Mouse (Mus musculus) forebrain, postnatal 0 days (tissue): ENCODE measurements at regions not wholly inside any gene's neighbourhood (a gene's known extent, or its start where the extent isn't known, plus 50 kb on each side); places are given as distances from the start of the nearest gene placed in this dataset.

Experiments
- ATAC-seq: fragments of 200-750 bp; cut with Nextera tagmentation; 2 replicates; pipeline ENCODE4 v1.8.0; 2017; ENCODE audit warnings: mild to moderate bottlenecking, moderate library complexity
- DNase-seq: peaks from one replicate; pipeline ENCODE4 v3.0.0-alpha.2; 2015
- H3K27ac ChIP-seq: fragments of 300-500 bp; sonication (generic); 2 replicates; pipeline ENCODE4 v1.5.1; 2014; ENCODE audit warnings: low read depth, mild to moderate bottlenecking, antibody characterized with exemption, low read length, moderate library complexity, mixed read lengths
- H3K27me3 ChIP-seq: fragments of 300-500 bp; sonication (generic); 2 replicates; pipeline ENCODE4 v1.6.1; 2014; ENCODE audit warnings: mild to moderate bottlenecking, low read length, mixed read lengths; ENCODE audit not compliant: insufficient read depth
- H3K36me3 ChIP-seq: fragments of 300-500 bp; sonication (generic); 2 replicates; pipeline ENCODE4 v1.6.1; 2014; ENCODE audit warnings: mild to moderate bottlenecking, moderate library complexity; ENCODE audit not compliant: insufficient read depth
- H3K4me1 ChIP-seq: fragments of 300-500 bp; sonication (generic); 2 replicates; pipeline ENCODE4 v1.6.1; 2014; ENCODE audit warnings: antibody characterized with exemption; ENCODE audit not compliant: insufficient read depth
- H3K4me2 ChIP-seq: fragments of 300-500 bp; sonication (generic); 2 replicates; pipeline ENCODE4 v1.6.1; 2014; ENCODE audit warnings: low read depth, mild to moderate bottlenecking, moderate library complexity
- H3K4me3 ChIP-seq: fragments of 300-500 bp; sonication (generic); 2 replicates; pipeline ENCODE4 v1.5.1; 2014; ENCODE audit warnings: low read depth, low read length, mixed read lengths
- H3K9ac ChIP-seq: fragments of 300-500 bp; sonication (generic); 2 replicates; pipeline ENCODE4 v1.6.1; 2014; ENCODE audit warnings: mild to moderate bottlenecking
- H3K9me3 ChIP-seq: fragments of 300-500 bp; sonication (generic); 2 replicates; pipeline ENCODE4 v1.6.1; 2016; ENCODE audit warnings: low read length
- CTCF ChIP-seq: sonication (generic); IDR thresholded peaks from 2 replicates; pipeline ENCODE4 v1.5.1; 2016; ENCODE audit warnings: antibody characterized with exemption, control low read depth, low read depth
- WGBS: fragments of 180-500 bp; shearing (Covaris S2); extraction: QIAGEN DNeasy Blood & Tissue Kit; methylation state at CpG from one replicate; pipeline ENCODE4 v1.1.7; 2014; 5-methylcytosine and 5-hydroxymethylcytosine counted together

DNA sequence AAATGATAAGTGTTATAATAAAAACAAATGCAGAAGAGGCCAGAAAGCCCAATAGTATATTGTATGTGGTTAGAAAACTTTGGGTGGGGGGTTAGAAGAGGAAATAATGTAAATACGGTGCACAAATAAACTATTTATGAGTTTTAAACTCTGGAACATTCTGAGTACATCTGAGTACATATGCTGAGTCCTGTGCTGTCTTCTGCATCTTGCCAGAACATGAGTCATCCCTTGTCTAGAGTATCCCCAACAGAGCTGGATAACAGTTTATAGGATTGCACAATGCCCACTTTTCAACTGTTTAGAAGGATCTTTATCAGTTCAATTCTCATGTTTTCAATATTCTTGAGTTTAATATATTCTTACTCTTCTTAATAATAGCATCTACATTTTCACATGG is 142.7 kb upstream of the Gm5152 start:
- ATAC-seq: no peak
- WGBS: 89% methylated on average over 1 of the region's 1 CpGs

GRCm38 (mm10) chr5:10352126-10352525 is 105.8 kb upstream of the Gm5152 start:
- no peaks in the 10 kb centered on the region for H3K36me3 ChIP-seq
- WGBS: 92% methylated on average over 2 of the region's 2 CpGs
- H3K27me3 ChIP-seq: no peaks in the 10 kb centered on the region
- ATAC-seq: no peak
- H3K4me1 ChIP-seq: no peaks in the 10 kb centered on the region
- H3K27ac ChIP-seq: no peak overlapping the region
- no peak overlapping the region for H3K9ac ChIP-seq
- no peaks in the 10 kb centered on the region for H3K9me3 ChIP-seq
- no peak for DNase-seq
- no peak overlapping the region for H3K4me3 ChIP-seq
- TF ChIP-seq CTCF: no peak
- H3K4me2 ChIP-seq: no peak overlapping the region

More for the DNA sequence above, 142.7 kb upstream of the Gm5152 start:
- Histone ChIP-seq H3K27ac (no peak overlapping the region), H3K4me2 (no peak overlapping the region), H3K27me3 (no peaks in the 10 kb centered on the region), H3K4me1 (no peaks in the 10 kb centered on the region), H3K4me3 (no peak overlapping the region), H3K9ac (no peak overlapping the region), H3K36me3 (no peaks in the 10 kb centered on the region), H3K9me3 (no peaks in the 10 kb centered on the region)
- no peak for DNase-seq
- no peak for TF ChIP-seq CTCF

- H3K36me3 ChIP-seq: no peaks in the 10 kb centered on the region
- no peak overlapping the region for H3K4me3 ChIP-seq
- H3K9me3 ChIP-seq: no peaks in the 10 kb centered on the region
- no peak overlapping the region for H3K27ac ChIP-seq
- TF ChIP-seq CTCF: no peak
- no peaks in the 10 kb centered on the region for H3K27me3 ChIP-seq
- WGBS: 66% methylated on average over 2 of the region's 2 CpGs
- H3K4me2 ChIP-seq: no peak overlapping the region
- ATAC-seq: no peak
- DNase-seq: no peak
- H3K9ac ChIP-seq: no peak overlapping the region
- H3K4me1 ChIP-seq: no peaks in the 10 kb centered on the region
Observed at GRCm38 (mm10) chr5:10320611-10321010, 74.3 kb upstream of the Gm5152 start.
